Mouse (Mus musculus) lung, embryonic 14.5 days (tissue): ENCODE measurements at regions not wholly inside any gene's neighbourhood (a gene's known extent, or its start where the extent isn't known, plus 50 kb on each side); places are given as distances from the start of the nearest gene placed in this dataset.

Source experiments
- ATAC-seq: fragments of 200-750 bp; cut with Nextera tagmentation; 2 replicates; pipeline ENCODE4 v1.8.0; 2017; ENCODE audit warnings: mild to moderate bottlenecking, moderate TSS enrichment, moderate library complexity; ENCODE audit not compliant: insufficient read depth
- DNase-seq: peaks from one replicate; pipeline ENCODE4 v3.0.0-alpha.2; 2015
- H3K27ac ChIP-seq: fragments of 300-500 bp; sonication (generic); 2 replicates; pipeline ENCODE4 v1.5.1; 2014; ENCODE audit warnings: low read depth, mild to moderate bottlenecking, moderate library complexity
- H3K27me3 ChIP-seq: fragments of 300-500 bp; sonication (generic); 2 replicates; pipeline ENCODE4 v1.6.1; 2014; ENCODE audit warnings: low read length, control low read depth; ENCODE audit not compliant: insufficient read depth
- H3K36me3 ChIP-seq: fragments of 300-500 bp; sonication (generic); 2 replicates; pipeline ENCODE4 v1.6.1; 2014; ENCODE audit warnings: control low read depth; ENCODE audit not compliant: insufficient read depth
- H3K4me1 ChIP-seq: fragments of 300-500 bp; sonication (generic); 2 replicates; pipeline ENCODE4 v1.6.1; 2014; ENCODE audit warnings: antibody characterized with exemption, control low read depth; ENCODE audit not compliant: insufficient read depth
- H3K4me2 ChIP-seq: fragments of 300-500 bp; sonication (generic); 2 replicates; pipeline ENCODE4 v1.6.1; 2014; ENCODE audit warnings: mild to moderate bottlenecking
- H3K4me3 ChIP-seq: fragments of 300-500 bp; sonication (generic); 2 replicates; pipeline ENCODE4 v1.5.1; 2014; ENCODE audit warnings: low read depth, low read length
- H3K9ac ChIP-seq: fragments of 300-500 bp; sonication (generic); 2 replicates; pipeline ENCODE4 v1.6.1; 2014
- H3K9me3 ChIP-seq: fragments of 300-500 bp; sonication (generic); 2 replicates; pipeline ENCODE4 v1.6.1; 2016; ENCODE audit warnings: low read depth, low read length, control low read depth
- CTCF ChIP-seq: IDR thresholded peaks from 2 replicates; pipeline ENCODE4 v1.5.1; 2016; ENCODE audit warnings: antibody characterized with exemption, low read depth
- WGBS: fragments of 180-500 bp; shearing (Covaris S2); extraction: QIAGEN DNeasy Blood & Tissue Kit; methylation state at CpG from one replicate; pipeline ENCODE4 v1.1.7; 2014; 5-methylcytosine and 5-hydroxymethylcytosine counted together

DNA sequence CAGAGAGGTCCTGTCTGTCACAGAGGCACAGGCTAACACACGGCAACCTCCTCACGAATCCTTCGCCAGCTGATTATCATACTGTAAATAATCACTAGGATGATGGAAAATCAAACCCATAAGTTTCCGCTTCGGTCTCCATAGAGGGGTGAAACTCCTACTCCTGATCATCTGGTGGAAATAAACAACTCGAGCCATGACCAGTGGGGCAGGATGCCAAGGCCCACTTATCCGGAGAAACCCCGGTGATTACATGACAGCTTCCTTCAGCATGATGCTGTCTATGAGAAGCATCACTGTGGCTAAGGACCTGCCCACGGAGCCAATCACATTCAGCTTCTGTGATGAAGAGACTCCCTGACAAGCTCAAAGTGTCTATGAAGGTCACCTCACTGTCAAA lies 84.7 kb upstream of the Nfe2l3 start:
- Histone ChIP-seq H3K4me2 (no peak overlapping the region), H3K4me3 (no peak overlapping the region), H3K9me3 (no peaks in the 10 kb centered on the region), H3K27me3 (no peaks in the 10 kb centered on the region), H3K27ac (no peak overlapping the region), H3K4me1 (no peaks in the 10 kb centered on the region), H3K9ac (no peak overlapping the region), H3K36me3 (no peaks in the 10 kb centered on the region)
- DNase-seq: peak; percentile 42
- no peak for TF ChIP-seq CTCF
- WGBS: 52% methylated on average over 9 of the region's 9 CpGs
- ATAC-seq: no peak

DNA sequence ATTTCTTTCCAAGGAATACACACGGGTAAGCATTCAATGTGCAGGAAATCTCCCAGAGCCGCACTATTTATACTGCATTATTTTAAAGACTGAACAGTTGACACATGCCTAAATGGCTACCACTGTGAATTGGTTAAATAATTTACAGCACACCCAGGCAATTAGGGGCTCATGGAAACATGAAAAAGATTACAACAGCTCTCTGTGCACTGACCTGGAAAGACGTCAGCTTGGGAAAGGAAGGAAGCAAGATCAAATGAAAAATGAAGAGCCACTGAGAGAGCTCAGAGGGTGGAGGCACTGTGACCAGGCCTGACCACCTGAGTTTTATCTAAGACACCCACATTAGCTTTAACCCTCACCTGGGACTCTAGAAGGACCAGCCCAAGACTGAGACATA lies 82.7 kb upstream of the Nfe2l3 start:
- no peak overlapping the region for H3K27ac ChIP-seq
- H3K4me2 ChIP-seq: no peak overlapping the region
- H3K4me3 ChIP-seq: no peak overlapping the region
- H3K9me3 ChIP-seq: no peaks in the 10 kb centered on the region
- H3K36me3 ChIP-seq: no peaks in the 10 kb centered on the region
- no peaks in the 10 kb centered on the region for H3K27me3 ChIP-seq
- no peak overlapping the region for H3K9ac ChIP-seq
- ATAC-seq (no peak), DNase-seq (no peak)
- TF ChIP-seq CTCF: no peak
- WGBS: 53% methylated on average over 3 of the region's 3 CpGs
- no peaks in the 10 kb centered on the region for H3K4me1 ChIP-seq

DNA sequence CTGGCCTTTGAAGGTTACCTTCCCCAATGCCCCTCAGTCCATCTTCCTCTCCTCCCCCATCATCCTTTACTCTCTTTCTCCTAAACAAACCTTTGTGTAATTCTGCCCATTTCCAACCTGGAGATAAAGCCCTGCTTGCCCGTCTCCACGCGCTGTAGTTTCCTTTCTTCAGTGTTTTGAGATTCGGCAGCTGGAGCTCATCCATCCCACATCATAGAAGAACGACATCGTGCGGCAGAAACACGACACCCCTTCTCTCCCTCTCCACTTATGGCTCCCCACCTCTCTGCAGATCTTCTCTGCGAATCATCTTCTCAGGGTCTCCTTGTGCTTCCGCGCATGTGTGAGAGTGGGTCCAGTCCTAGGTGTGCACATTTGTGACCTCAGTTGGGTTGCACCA lies 77.4 kb upstream of the Nfe2l3 start:
- Histone ChIP-seq H3K9ac (no peak overlapping the region), H3K9me3 (no peaks in the 10 kb centered on the region), H3K36me3 (no peaks in the 10 kb centered on the region), H3K4me2 (no peak overlapping the region), H3K27ac (no peak overlapping the region; the same call in 1 of the 2 replicates), H3K27me3 (no peaks in the 10 kb centered on the region), H3K4me3 (no peak overlapping the region), H3K4me1 (0 out of 2 replicates have a peak, but pooled peaks cover 3% of the 10 kb centered on the region)
- DNase-seq (peak; percentile 87), ATAC-seq (peak; percentile 38; the same call in 1 of the 2 replicates)
- 34% methylated on average over 11 of the region's 11 CpGs for WGBS
- TF ChIP-seq CTCF: no peak

DNA sequence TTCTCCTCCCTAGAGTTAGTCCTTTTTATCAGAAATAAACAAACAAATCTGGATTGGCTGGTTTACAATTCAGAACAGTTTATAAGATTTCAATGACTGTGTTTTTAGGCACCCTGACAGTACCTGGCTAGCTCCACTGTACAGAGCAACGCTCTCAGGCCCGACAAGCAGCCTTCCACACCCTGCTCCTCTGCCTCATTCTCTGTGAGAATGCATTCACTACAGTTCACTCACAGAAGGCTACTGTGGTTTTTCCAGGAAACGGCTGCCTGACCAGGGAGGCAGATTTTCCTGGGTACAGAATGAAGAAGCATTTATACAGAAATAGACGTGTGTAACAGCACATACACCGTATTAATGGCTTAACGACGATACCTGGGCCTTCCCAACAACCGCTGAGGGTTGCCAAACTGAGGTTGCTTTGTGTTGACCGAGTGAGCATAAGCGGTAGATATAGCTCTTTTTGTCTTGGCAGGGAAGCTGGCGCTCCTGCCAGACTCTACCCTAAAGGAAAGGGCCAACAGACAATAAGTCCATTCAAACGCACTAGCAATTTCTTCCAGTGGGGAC lies 70.8 kb upstream of the Nfe2l3 start:
- Histone ChIP-seq H3K27ac (no peak overlapping the region), H3K27me3 (no peaks in the 10 kb centered on the region), H3K36me3 (no peaks in the 10 kb centered on the region), H3K4me1 (0 out of 2 replicates have a peak, but pooled peaks cover 3% of the 10 kb centered on the region), H3K9me3 (no peaks in the 10 kb centered on the region), H3K4me2 (no peak overlapping the region), H3K4me3 (no peak overlapping the region), H3K9ac (peak overlapping the region; percentile 18; the same call in 1 of the 2 replicates)
- 74% methylated on average over 12 of the region's 12 CpGs for WGBS
- DNase-seq (no peak), ATAC-seq (no peak)
- TF ChIP-seq CTCF: no peak

DNA sequence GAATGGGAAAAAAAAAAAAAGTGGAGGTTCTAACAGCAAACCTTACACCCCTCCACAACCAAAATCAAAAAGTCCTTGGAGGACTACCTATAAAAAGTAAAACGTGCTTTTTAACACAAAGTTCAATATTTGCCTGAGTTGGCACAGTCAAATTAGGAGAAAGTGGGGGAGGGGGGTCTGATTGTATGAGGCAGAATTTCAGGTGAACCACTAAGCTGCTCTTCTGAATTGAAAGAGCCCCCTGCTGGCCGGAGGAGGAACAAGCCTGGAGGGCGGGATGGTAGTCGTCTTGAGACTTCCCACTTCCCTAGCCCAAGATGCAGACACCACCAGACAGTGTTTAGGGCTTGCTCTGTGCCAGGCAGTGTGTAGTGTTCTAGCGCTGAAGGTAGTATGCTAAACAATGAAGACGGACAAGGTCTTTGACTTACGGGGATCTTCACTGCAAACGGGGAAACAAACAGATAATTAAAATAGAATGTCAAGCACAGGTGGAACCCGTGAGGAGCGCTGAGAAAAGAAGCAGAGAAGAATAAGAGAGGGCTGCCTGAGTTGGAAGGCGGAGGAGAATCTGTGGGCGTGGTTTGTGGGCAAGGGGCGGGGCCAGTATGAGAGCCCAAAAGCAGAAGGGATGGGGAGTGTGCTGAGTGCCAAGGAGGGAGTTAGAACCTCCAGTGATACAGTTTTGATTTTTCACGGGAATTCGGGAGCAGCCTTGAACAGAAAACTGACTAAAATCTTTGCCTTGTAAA lies 69.8 kb upstream of the Nfe2l3 start:
- Histone ChIP-seq H3K4me1 (0 out of 2 replicates have a peak, but pooled peaks cover 3% of the 10 kb centered on the region), H3K4me3 (no peak overlapping the region), H3K27ac (no peak overlapping the region), H3K27me3 (no peaks in the 10 kb centered on the region), H3K4me2 (peak overlapping the region; percentile 49), H3K9me3 (no peaks in the 10 kb centered on the region), H3K9ac (no peak overlapping the region), H3K36me3 (no peaks in the 10 kb centered on the region)
- peak; percentile 84 for TF ChIP-seq CTCF
- ATAC-seq (peak; percentile 75), DNase-seq (peak; percentile 91)
- WGBS: 6% methylated on average over 15 of the region's 15 CpGs

DNA sequence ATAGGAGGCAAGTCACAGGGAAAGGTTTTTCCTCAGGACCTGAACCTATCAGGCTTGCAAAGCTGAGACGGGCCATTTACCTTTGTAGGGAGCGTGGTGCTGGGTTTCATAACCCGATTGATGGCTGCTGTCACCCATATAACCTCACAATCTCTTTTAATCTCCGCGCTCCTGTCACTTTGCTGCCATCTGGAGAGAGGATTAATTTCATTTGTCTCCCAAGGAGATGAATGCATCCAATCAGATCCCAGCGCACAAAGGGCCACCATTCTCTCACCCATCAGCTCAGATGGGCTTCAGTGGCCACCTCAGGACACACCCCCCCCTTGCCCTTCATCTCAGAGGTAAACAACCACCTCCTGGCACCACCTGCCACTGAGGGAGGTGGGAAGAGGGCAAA lies 67.7 kb upstream of the Nfe2l3 start:
- ATAC-seq (no peak), DNase-seq (no peak)
- Histone ChIP-seq H3K4me2 (no peak overlapping the region), H3K4me3 (no peak overlapping the region), H3K36me3 (no peaks in the 10 kb centered on the region), H3K9me3 (no peaks in the 10 kb centered on the region), H3K27ac (no peak overlapping the region), H3K4me1 (no peaks in the 10 kb centered on the region; the same call in 1 of the 2 replicates), H3K9ac (no peak overlapping the region), H3K27me3 (no peaks in the 10 kb centered on the region)
- 46% methylated on average over 6 of the region's 6 CpGs for WGBS
- TF ChIP-seq CTCF: no peak

DNA sequence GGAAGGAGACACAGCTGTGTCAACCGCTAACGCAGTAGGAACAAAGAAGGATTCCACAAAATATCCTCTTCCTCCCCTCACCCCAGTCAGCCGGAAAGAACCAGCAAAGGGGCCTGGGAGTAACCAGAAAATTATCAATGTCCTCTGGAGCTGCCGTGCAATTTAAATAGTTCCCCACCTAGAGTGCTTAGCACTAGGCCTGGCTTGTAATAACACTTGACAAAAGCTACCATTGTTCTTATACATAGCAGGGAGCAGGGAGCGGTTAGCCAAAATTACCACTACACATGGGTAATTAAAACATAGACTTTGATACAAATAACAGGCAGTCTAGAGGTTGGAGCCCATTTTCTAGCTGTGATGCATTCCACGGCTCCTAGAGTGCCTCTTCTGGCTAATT lies 62.7 kb upstream of the Nfe2l3 start:
- H3K9me3 ChIP-seq: no peaks in the 10 kb centered on the region
- no peak overlapping the region for H3K9ac ChIP-seq
- no peaks in the 10 kb centered on the region; the same call in 1 of the 2 replicates for H3K4me1 ChIP-seq
- no peak overlapping the region for H3K27ac ChIP-seq
- no peak overlapping the region for H3K4me2 ChIP-seq
- ATAC-seq (no peak), DNase-seq (no peak)
- no peak for TF ChIP-seq CTCF
- H3K36me3 ChIP-seq: no peaks in the 10 kb centered on the region
- 61% methylated on average over 6 of the region's 6 CpGs for WGBS
- H3K4me3 ChIP-seq: no peak overlapping the region
- H3K27me3 ChIP-seq: no peaks in the 10 kb centered on the region
